Mouse (Mus musculus) hematopoietic stem cell, adult 5-6 weeks (primary cell): ENCODE measurements around the gene Smc3. TPM values are rescaled to one million over a fixed set of nuclear protein-coding genes. Genes with fewer than 3 reads are reported as not detected.

Experiments used
- ATAC-seq, 2 experiments: fragments of 125-278 bp in 1 of 2; replicated peaks in 1 of 2; 2 replicates each; pipeline ENCODE4 v1.8.0; 2016 to 2017; ENCODE audit warnings: inconsistent platforms in 2 of 2, mild to moderate bottlenecking in 2 of 2, moderate number of reproducible peaks in 2 of 2, low read depth in 1 of 2, moderate TSS enrichment in 1 of 2; ENCODE audit not compliant: low FRiP score in 2 of 2, poor library complexity in 2 of 2, severe bottlenecking in 2 of 2, insufficient read depth in 1 of 2, low TSS enrichment in 1 of 2
- total RNA-seq: library from RNA; stranded (forward); fragments of 172-1452, 232-1000 nt; gene quantifications from 2 replicates; pipeline ENCODE4 v1.2.3, GENCODE M21; 2017

Smc3 gene
- total RNA-seq, 1 experiment from 2014 or later: 174 TPM

DNA sequence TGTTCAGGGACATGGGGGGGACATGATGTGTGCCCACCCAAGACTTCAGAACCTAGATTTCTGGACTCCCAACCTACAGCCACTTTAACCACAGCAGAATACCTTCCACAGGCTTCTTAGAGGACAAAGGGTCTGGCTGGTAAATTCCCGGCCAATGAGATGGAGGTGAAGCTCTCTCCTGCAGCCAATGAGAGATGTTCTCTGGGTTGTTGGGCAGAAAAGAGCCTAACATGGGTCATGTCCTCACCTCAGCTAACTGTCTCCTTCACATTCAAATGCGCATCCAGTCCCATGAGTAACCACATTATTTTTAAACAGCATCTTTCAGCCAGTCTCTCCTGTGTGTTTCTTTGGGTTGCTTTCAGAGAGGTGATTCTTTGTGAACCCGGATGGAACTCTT lies 71.2 kb downstream of the Smc3 start:
- no peak for ATAC-seq

GRCm38 (mm10) chr19:53674131-53674925 lies 74.1 kb downstream of the Smc3 start:
- no peak for ATAC-seq

DNA sequence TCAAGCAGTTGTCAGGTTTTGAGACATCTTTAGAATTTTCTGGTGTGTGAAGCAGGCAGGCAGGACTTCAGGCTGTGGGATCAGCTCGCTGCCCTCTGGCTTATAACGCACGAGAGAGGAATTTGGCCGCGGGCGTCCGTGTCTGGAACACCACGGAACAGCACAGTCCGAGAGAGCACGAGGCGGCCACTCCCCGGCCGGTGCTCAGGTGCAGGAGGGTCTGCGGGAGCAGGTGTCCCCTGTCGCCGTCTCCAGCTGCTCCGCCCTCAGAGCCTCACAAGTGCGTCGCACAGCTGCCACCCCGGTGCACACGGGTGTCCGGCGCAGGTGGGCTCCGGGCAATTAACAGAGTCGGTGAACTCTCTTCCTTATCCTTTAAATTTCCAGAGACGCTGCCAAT lies 76.0 kb downstream of the Smc3 start:
- peak in 1 of 2 experiments; percentile 33; a peak in 1 of 4 replicates for ATAC-seq

- ATAC-seq: peak; percentile 13 to 46; a peak in 2 of 4 replicates
Observed at GRCm38 (mm10) chr19:53676718-53677634, 76.8 kb downstream of the Smc3 start, which contains the start of gene Rbm20. Gene Rbm20, plus strand, starts transcription at chr19:53677306.

DNA sequence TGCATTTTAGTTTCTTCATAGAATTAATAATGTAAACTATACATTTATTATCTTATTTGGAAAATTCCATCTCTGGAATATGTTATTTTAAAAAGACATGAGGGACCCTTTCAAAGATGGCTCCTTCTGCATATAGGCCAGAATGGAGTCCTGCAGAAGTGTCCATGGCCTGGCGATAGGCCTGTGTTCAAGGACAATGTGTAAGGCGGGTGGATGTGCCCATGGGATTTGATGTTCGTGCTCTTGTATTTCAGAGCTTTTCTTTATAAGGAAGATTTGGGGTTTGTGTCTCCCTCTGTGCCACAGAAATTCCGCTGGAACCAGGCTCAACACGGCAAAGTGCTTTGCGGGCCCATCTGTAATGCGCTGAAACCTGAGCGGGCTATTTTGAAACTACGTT lies 79.0 kb downstream of the Smc3 start:
- no peak for ATAC-seq

DNA sequence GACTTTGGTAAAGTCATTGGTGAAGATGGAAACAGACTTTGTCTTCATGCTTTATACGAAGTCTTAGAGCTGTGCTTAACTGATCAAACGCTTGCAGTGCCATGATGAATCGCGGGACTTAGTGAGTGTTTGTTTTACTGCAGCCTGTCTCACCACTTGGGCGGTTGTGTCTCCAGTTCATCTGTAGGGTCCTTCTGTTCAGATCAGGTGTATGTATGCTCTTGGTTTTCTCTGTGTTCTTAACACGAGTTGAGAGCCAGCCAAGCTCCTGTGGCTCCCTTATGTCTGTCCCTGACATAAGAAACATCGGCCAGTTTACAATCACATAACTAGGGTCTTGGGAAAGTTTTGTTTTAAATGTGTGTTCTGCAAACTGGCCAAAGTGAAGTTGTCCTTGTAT lies 79.8 kb downstream of the Smc3 start:
- ATAC-seq: no peak

DNA sequence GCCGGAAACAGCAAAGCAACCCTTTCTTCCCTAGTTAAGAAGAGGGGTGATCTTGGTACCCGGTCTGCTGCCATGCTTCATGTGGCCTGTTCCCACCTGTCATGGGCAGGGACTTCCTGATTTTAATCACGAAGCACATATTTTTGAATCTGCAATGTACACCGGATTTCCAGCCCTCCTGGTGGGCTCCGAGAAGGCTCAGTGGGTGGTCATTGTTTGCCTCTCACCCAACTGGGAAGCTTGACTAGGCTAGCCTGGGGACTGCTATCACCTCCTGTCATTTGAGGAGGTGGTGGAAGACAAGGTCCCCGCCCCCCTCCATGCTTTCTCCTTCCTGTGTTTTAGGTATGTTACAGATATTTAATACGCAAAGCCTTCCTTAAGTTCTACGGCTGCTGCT lies 82.2 kb downstream of the Smc3 start:
- ATAC-seq: 0 out of 4 replicates have a peak, but pooled peaks of 1 of the 2 experiments have one; percentile 22

DNA sequence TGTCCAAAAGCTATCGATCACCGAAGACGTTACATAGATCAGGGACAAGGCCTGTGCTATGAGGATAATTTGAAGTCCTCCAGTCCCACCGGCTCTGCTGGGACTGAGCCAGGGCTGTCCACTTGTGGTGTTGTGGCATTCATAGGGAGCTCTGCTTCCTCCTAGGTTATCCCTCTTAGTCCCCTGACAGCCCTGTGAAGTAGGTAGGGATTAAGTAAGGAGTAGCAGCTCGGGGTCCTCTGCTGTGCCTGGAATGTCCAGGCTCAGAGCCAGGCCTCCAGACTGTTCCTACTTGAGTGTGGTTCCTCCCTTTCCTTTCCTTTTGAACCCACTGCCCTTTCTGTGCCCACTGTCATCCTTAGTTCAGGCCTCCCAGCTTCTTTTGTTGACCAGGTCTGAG lies 87.4 kb downstream of the Smc3 start:
- ATAC-seq: no peak

DNA sequence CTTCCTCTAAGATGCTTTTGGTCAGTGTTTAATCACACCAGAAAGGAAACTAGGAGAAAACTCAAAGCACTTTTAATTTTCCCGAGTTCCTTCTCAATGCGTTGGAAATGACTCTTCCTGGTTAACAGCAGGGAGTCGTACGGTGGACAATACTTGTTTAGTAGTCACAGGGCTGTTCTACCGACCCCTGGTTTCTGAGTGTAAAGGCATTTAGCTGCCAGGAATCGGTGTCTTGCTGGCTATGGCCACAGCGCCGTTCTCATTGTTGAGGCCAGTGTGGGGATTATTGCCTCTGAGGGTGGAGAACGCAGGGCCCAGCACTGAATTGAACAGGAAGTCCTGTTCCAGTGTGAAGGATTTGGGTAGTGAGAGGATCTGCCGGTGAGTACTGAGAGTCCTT lies 90.6 kb downstream of the Smc3 start:
- no peak for ATAC-seq

GRCm38 (mm10) chr19:53694020-53694419 lies 93.8 kb downstream of the Smc3 start:
- ATAC-seq: no peak

Other genes starting within 250 kb of the Smc3 start
- gene Gm10197, start 228.6 kb upstream of the Smc3 start, total RNA-seq: not detected in 2 replicates
- 42.6 and 43.6 TPM in 2 replicates for gene Smndc1, start 209.8 kb upstream of the Smc3 start, total RNA-seq
- gene Dusp5, start 71.3 kb upstream of the Smc3 start, total RNA-seq: 67.9 and 102 TPM in 2 replicates
- 95.6 and 160 TPM in 2 replicates for gene Nutf2-ps1, start 11.3 kb upstream of the Smc3 start, total RNA-seq
- gene Rbm20, start 76.9 kb downstream of the Smc3 start, total RNA-seq: 0.06 TPM in 1 of 2 replicates, not detected in the other